Mouse (Mus musculus) liver, postnatal 0 days (tissue): ENCODE data around the gene Fggy.

ENCODE experiments used
- CTCF ChIP-seq: sonication (generic); IDR thresholded peaks from 2 replicates; pipeline ENCODE4 v1.5.1; 2016; ENCODE audit warnings: antibody characterized with exemption, low read depth
- EP300 ChIP-seq: IDR thresholded peaks from 2 replicates; pipeline ENCODE4 v1.6.1; 2016; ENCODE audit warnings: antibody characterized with exemption, low read depth, mild to moderate bottlenecking

GRCm38 (mm10) chr4:95541382-95542038 lies 15.8 kb upstream of the Fggy start:
- TF ChIP-seq EP300, result no peak
- no peak for TF ChIP-seq CTCF
